Mouse (Mus musculus) limb, embryonic 12.5 days (tissue): ENCODE data around the gene Selp. TPM values are rescaled to one million over a fixed set of nuclear protein-coding genes. Genes with fewer than 3 reads are reported as not detected.

Experiments
- ATAC-seq: fragments of 200-750 bp; cut with Nextera tagmentation; 2 replicates; pipeline ENCODE4 v1.8.0; 2017; ENCODE audit warnings: low read depth, moderate TSS enrichment; ENCODE audit not compliant: insufficient number of reproducible peaks, insufficient read depth, low FRiP score, low TSS enrichment
- H3K27ac ChIP-seq: fragments of 300-500 bp; sonication (generic); 2 replicates; pipeline ENCODE4 v1.5.1; 2016; ENCODE audit warnings: mild to moderate bottlenecking, moderate library complexity
- H3K27me3 ChIP-seq: fragments of 300-500 bp; sonication (generic); 2 replicates; pipeline ENCODE4 v1.6.1; 2016; ENCODE audit warnings: mild to moderate bottlenecking, moderate library complexity
- H3K36me3 ChIP-seq: fragments of 300-500 bp; sonication (generic); 2 replicates; pipeline ENCODE4 v1.6.1; 2016; ENCODE audit warnings: mild to moderate bottlenecking, moderate library complexity
- H3K4me1 ChIP-seq: fragments of 300-500 bp; sonication (generic); replicated peaks from 2 replicates; pipeline ENCODE4 v1.6.1; 2016
- H3K4me2 ChIP-seq: fragments of 300-500 bp; sonication (generic); 2 replicates; pipeline ENCODE4 v1.6.1; 2016; ENCODE audit warnings: mild to moderate bottlenecking, moderate library complexity
- H3K4me3 ChIP-seq: fragments of 300-500 bp; sonication (generic); replicated peaks from 2 replicates; pipeline ENCODE4 v1.5.1; 2016; ENCODE audit warnings: mild to moderate bottlenecking
- H3K9ac ChIP-seq: fragments of 300-500 bp; sonication (generic); replicated peaks from 2 replicates; pipeline ENCODE4 v1.6.1; 2016; ENCODE audit warnings: mild to moderate bottlenecking, moderate library complexity
- H3K9me3 ChIP-seq: fragments of 300-500 bp; sonication (generic); 2 replicates; pipeline ENCODE4 v1.6.1; 2016; ENCODE audit warnings: mild to moderate bottlenecking, moderate library complexity
- WGBS: fragments of 180-500 bp; shearing (Covaris S2); methylation state at CpG from one replicate; pipeline ENCODE4 v1.1.7; 2016; 5-methylcytosine and 5-hydroxymethylcytosine counted together
- polyA plus RNA-seq: library from polyadenylated mRNA; unstranded; fragments of >200 nt; fragmentation: Nextera tagmentation; extraction: Ambion mirVana; gene quantifications from 2 replicates; pipeline ENCODE4 v1.2.1, GENCODE M21; 2016

The Selp gene
- 0.28 TPM in 1 of 2 replicates, not detected in the other for polyA plus RNA-seq

DNA sequence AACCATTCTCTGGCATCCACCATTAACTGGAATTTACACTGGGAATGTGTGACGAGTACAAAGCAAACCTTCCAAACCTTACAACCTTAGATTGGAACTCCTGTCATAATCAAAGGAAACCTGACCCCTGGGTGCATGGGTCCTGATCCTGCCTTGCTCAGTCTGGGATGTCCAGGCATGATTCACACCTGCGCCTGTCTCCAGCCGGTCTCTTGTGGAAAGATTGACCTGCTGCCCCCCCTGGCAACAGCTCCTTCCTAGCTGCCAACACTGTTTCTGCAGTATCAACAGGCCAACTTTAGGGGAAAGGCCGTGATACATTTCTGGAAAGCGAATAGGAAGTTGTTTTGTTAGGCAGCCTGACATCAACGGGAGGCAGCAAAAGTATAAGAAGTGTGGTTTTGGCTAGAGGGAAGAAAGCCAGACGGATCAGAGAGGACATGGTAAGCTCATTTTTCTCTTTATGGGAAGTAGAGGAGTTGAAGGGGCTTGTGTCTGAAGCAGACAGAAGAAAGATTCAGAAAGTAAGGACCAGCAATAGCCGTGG, at the start of gene Selp:
Selp (plus strand) TSS at position 318 of the 547 bp plus-strand sequence.
- no peak for ATAC-seq
- WGBS = 72% methylated on average over 8 of the region's 8 CpGs
- no peaks in the 10 kb centered on the region for H3K27me3 ChIP-seq

DNA sequence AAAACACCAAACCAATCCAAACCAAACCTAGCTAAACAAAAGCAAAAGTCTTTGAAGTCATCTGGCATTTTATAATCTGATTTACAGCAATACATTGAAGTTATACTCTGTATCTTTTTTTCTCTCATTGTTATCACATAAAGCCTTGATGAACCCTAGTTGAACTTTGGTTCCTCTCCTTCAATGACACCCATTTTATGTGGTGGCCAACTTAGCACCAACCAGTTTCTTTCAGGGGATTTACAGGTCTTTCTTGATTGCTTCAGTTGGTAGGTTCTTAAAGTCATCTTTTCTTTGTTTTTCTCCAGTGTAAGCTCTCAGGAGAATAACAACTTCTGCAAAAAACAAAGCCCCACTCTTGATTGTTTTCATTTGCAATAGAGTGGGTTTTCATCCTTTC, 45.8 kb upstream of the Selp start:
- Histone ChIP-seq H3K9me3 (no peaks in the 10 kb centered on the region), H3K27me3 (no peaks in the 10 kb centered on the region), H3K4me1 (no peaks in the 10 kb centered on the region), H3K4me2 (no peak overlapping the region), H3K9ac (no peak overlapping the region), H3K4me3 (no peak overlapping the region), H3K36me3 (no peaks in the 10 kb centered on the region), H3K27ac (no peak overlapping the region)
- no peak for ATAC-seq

More for the DNA sequence above, at the start of gene Selp:
- Histone ChIP-seq H3K9ac (no peak within 1 kb of the TSS), H3K27ac (no peak within 1 kb of the TSS), H3K9me3 (no peaks in the 10 kb centered on the region), H3K4me3 (no peak within 1 kb of the TSS), H3K4me1 (peaks cover 5% of the 10 kb centered on the region; the same call in 1 of the 2 replicates), H3K4me2 (no peak within 1 kb of the TSS), H3K36me3 (no peaks in the 10 kb centered on the region)

DNA sequence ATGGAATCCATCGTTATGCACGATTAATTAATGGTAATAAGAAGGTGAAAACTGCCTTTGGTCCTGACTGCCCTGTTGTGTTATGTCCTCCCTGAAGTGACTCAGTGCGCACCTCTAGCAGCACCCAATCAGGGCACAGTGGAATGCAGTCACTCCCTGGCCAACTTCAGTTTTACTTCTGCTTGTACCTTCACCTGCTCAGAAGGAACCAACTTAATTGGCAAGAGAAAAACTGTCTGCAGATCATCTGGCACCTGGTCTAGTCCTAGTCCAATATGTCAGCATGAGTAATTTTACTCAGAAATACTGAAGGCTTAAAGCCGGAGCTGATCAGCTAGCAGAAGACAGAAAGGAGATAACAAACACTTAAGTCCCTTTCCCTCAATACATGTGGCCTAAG, 44.6 kb upstream of the Selp start:
- H3K9me3 ChIP-seq = no peaks in the 10 kb centered on the region
- H3K4me2 ChIP-seq = no peak overlapping the region
- H3K4me3 ChIP-seq = no peak overlapping the region
- WGBS = 86% methylated on average over 4 of the region's 4 CpGs
- H3K36me3 ChIP-seq = no peaks in the 10 kb centered on the region
- H3K9ac ChIP-seq = no peak overlapping the region
- no peak for ATAC-seq
- H3K27ac ChIP-seq = no peak overlapping the region
- H3K27me3 ChIP-seq = no peaks in the 10 kb centered on the region
- H3K4me1 ChIP-seq = no peaks in the 10 kb centered on the region

DNA sequence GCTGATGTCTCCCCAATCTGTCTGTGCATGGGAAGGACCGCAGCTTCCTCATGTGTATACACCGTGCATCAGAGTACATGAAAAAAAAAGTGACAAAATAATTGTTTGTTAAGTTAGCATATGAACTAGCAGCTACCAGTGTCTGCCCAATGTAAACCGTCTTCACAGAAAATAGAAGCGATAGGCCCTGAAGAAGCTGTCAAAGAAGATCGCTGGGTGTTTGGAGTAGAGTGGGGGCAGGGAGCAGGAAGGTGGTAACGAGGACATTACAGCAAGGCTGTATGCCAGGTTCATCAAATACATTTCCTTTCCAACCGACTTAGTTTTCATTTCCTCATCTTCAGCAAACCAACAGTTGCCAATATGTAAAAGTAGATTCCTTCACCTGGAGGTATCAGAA, 44.0 kb upstream of the Selp start:
- WGBS = 84% methylated on average over 7 of the region's 7 CpGs
- Histone ChIP-seq H3K36me3 (no peaks in the 10 kb centered on the region), H3K27me3 (no peaks in the 10 kb centered on the region), H3K4me3 (no peak overlapping the region), H3K9me3 (no peaks in the 10 kb centered on the region), H3K4me2 (no peak overlapping the region), H3K4me1 (no peaks in the 10 kb centered on the region), H3K27ac (no peak overlapping the region), H3K9ac (no peak overlapping the region)
- ATAC-seq = no peak

DNA sequence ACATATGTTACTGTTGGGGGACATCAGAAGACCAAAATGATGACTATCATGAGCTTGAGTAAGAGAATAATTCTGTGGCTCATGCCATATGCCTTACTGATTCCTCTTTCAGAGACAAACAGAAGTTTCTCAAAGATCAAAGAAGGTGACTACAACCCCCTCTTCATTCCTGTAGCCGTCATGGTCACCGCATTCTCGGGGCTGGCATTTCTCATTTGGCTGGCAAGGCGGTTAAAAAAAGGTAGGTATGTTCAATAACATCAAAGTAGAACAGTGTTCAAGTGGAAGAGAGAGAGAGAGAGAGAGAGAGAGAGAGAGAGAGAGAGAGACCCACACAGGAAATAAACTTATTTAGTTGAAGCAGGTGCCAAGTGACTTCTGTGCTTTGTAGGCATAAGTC, 43.1 kb upstream of the Selp start:
- no peak overlapping the region for H3K4me2 ChIP-seq
- no peak overlapping the region for H3K9ac ChIP-seq
- H3K9me3 ChIP-seq = no peaks in the 10 kb centered on the region
- H3K4me1 ChIP-seq = no peaks in the 10 kb centered on the region
- H3K27me3 ChIP-seq = no peaks in the 10 kb centered on the region
- no peaks in the 10 kb centered on the region for H3K36me3 ChIP-seq
- WGBS = 86% methylated on average over 4 of the region's 4 CpGs
- no peak overlapping the region for H3K27ac ChIP-seq
- H3K4me3 ChIP-seq = no peak overlapping the region
- ATAC-seq = no peak

DNA sequence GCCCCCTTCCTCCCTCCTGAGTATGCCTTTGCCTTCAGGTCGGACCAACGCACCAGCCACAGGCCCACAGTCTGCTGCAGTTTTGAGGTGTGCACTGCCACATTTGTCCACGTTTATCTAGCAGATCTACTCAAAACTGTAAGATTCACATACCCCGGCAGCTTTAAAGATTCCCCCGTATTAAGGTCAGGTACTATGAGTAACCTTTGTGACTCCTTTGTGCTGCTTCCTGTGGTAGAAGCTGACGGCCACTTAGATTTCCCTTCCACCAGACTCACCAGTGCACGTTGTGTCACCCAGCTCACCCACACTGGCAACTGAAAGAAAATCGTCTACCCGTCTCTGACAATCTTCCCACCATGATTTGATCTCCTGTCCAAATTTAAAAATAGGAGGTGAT, 42.0 kb upstream of the Selp start:
- Histone ChIP-seq H3K4me2 (no peak overlapping the region), H3K4me1 (no peaks in the 10 kb centered on the region), H3K36me3 (no peaks in the 10 kb centered on the region), H3K27me3 (no peaks in the 10 kb centered on the region), H3K9ac (no peak overlapping the region), H3K27ac (no peak overlapping the region), H3K9me3 (no peaks in the 10 kb centered on the region), H3K4me3 (no peak overlapping the region)
- WGBS = 91% methylated on average over 9 of the region's 9 CpGs
- ATAC-seq = no peak

DNA sequence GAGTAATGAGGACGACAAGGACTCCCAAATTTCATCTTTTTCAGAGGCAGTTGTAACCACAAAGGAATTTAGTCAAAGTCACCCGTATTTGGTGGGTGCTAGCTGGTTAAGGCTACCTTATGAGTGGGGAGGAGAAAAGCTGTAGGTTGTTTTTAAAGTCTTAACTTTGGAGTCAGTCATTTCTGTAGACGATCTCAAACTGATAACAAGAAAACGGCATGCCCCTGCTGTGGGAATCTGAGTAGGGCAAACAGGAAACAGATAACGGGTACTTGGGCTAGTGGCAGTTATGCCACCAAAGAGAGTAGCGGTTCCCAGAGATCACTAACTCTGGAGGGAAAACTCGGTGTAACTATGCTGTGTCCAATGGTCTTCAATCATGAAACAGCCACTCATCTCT, 41.3 kb upstream of the Selp start:
- Histone ChIP-seq H3K36me3 (no peaks in the 10 kb centered on the region), H3K4me1 (no peaks in the 10 kb centered on the region), H3K9ac (no peak overlapping the region), H3K9me3 (no peaks in the 10 kb centered on the region), H3K27me3 (no peaks in the 10 kb centered on the region), H3K4me3 (no peak overlapping the region), H3K27ac (no peak overlapping the region), H3K4me2 (no peak overlapping the region)
- ATAC-seq = no peak
- 80% methylated on average over 7 of the region's 7 CpGs for WGBS

DNA sequence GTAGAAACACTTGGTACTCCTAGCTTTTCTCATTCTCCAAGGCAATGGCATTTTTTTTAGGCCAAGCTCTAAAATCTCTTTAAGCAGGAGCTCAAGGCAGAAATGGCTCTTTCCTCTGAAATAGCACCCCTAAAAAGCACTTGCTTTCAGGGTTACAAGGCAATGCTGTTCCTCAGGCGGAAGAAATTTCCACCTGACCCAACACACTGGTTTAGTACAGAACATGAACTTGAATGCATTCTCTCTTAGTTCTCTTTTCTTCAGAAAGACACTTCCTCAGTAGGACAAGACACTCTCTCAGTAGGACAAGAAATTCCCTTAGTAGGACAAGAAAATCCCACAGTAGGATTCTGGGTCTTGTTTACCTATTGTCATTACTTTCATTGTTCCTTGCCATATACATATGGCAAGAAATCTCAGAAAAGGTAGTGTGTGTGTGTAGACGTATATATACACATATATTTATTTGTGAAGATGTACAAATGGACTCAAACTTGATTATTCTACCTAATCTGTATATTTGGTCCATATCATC, 40.4 kb upstream of the Selp start:
- H3K36me3 ChIP-seq = no peaks in the 10 kb centered on the region
- no peaks in the 10 kb centered on the region for H3K9me3 ChIP-seq
- H3K4me1 ChIP-seq = no peaks in the 10 kb centered on the region
- ATAC-seq = no peak
- no peak overlapping the region for H3K27ac ChIP-seq
- WGBS = 83% methylated on average over 2 of the region's 2 CpGs
- no peak overlapping the region for H3K4me3 ChIP-seq
- H3K9ac ChIP-seq = no peak overlapping the region
- no peaks in the 10 kb centered on the region for H3K27me3 ChIP-seq
- H3K4me2 ChIP-seq = no peak overlapping the region

DNA sequence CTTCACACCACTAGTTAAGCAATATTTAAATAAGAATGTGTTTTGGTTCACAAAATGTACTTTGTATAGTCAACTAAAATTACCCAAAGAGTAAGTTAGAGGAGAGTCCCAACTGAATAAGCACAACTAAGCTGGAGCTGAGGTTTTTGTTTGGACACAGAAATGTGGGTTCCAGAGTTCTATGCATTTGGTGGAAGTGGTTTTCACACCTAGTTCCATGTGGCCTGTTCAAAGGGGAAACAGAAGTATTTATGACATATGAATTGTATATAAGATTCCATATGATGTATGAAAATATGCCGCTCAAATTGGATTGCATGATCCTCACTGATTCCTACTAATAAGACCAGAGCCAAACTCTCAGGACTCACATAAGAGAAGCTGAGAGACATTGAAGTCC, 39.6 kb upstream of the Selp start:
- ATAC-seq = no peak
- Histone ChIP-seq H3K27ac (no peak overlapping the region), H3K4me2 (no peak overlapping the region), H3K4me3 (no peak overlapping the region), H3K9me3 (no peaks in the 10 kb centered on the region), H3K36me3 (no peaks in the 10 kb centered on the region), H3K4me1 (no peaks in the 10 kb centered on the region), H3K9ac (no peak overlapping the region), H3K27me3 (no peaks in the 10 kb centered on the region)
- 87% methylated on average over 1 of the region's 1 CpGs for WGBS

DNA sequence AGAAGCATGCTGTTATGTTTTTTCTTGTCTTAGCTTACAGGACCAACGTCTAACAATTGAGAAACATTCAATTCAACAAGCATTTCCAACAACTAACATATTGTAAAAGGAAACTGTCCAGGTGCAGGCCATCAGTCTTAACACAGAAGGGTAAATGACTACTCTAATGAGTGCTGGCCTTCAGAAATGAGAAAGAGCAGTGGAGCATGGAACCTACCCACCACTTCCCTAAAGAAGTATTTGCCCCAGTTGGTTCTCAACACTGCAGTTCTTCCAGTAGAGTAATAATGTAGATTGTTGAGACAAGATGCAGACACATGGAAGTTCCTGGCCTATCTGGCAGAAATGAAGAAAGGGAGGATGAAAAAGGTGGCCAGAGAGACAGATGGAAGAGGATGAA, 38.6 kb upstream of the Selp start:
- no peak for ATAC-seq
- H3K27me3 ChIP-seq = no peaks in the 10 kb centered on the region
- H3K36me3 ChIP-seq = no peaks in the 10 kb centered on the region
- 68% methylated on average over 1 of the region's 1 CpGs for WGBS
- no peak overlapping the region for H3K27ac ChIP-seq
- no peak overlapping the region for H3K4me2 ChIP-seq
- H3K4me1 ChIP-seq = no peaks in the 10 kb centered on the region
- no peaks in the 10 kb centered on the region for H3K9me3 ChIP-seq
- no peak overlapping the region for H3K9ac ChIP-seq
- H3K4me3 ChIP-seq = no peak overlapping the region

DNA sequence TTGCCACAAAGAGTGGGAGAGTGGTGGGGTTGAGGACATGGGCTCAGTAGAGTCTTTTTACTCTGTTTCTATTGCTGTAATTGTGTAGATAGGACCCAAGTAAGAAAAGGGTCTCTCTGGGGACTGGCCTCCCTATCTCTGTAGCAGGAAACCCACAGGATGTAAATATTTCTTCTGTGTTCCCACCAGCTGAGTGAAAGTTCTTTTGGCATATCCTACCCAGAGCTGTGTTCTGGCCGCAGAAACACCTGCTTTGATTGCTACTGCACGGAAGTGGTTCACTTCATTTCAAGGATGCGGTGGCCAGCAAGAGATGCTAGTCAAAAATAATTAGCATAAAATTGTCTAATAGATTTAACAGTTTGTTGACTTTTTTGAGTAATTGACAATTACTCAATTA, 38.0 kb upstream of the Selp start:
- no peak for ATAC-seq
- H3K4me1 ChIP-seq = no peaks in the 10 kb centered on the region
- H3K27ac ChIP-seq = no peak overlapping the region
- no peaks in the 10 kb centered on the region for H3K27me3 ChIP-seq
- H3K4me3 ChIP-seq = no peak overlapping the region
- H3K9me3 ChIP-seq = no peaks in the 10 kb centered on the region
- H3K9ac ChIP-seq = no peak overlapping the region
- no peaks in the 10 kb centered on the region for H3K36me3 ChIP-seq
- H3K4me2 ChIP-seq = no peak overlapping the region
- 91% methylated on average over 3 of the region's 3 CpGs for WGBS

DNA sequence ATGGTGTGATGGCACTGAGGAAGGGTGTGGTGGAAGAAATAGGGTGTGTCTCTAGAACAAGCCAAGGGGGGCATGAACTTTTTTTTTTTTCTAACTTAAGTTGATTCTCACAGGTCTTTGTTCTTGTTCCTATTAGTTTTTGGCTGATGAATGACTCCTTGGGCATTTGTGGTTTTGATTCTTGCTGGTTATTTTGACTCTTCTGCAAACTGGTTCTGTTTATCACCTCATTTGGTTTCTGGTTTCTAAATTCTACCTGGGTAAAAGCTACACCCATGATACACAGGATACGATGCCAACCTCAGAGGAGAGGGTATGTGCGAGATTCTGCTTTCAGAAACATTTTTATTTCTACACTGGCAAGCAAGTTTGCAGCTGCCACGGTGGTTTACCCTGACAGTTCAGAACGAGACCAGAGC, 36.7 kb upstream of the Selp start:
- H3K9ac ChIP-seq = no peak overlapping the region
- no peak overlapping the region for H3K27ac ChIP-seq
- H3K9me3 ChIP-seq = no peaks in the 10 kb centered on the region
- no peak overlapping the region for H3K4me2 ChIP-seq
- no peaks in the 10 kb centered on the region for H3K4me1 ChIP-seq
- no peaks in the 10 kb centered on the region for H3K27me3 ChIP-seq
- 85% methylated on average over 4 of the region's 4 CpGs for WGBS
- no peak for ATAC-seq
- H3K36me3 ChIP-seq = no peaks in the 10 kb centered on the region
- no peak overlapping the region for H3K4me3 ChIP-seq
